Mouse (Mus musculus): ENCODE data around the gene Lamp5. TPM values are rescaled to one million over a fixed set of nuclear protein-coding genes. Genes with fewer than 3 reads are reported as not detected.

Gene Lamp5
- 10 to 100 TPM; 38.8 to 45.3 TPM for total RNA-seq (2021)

DNA sequence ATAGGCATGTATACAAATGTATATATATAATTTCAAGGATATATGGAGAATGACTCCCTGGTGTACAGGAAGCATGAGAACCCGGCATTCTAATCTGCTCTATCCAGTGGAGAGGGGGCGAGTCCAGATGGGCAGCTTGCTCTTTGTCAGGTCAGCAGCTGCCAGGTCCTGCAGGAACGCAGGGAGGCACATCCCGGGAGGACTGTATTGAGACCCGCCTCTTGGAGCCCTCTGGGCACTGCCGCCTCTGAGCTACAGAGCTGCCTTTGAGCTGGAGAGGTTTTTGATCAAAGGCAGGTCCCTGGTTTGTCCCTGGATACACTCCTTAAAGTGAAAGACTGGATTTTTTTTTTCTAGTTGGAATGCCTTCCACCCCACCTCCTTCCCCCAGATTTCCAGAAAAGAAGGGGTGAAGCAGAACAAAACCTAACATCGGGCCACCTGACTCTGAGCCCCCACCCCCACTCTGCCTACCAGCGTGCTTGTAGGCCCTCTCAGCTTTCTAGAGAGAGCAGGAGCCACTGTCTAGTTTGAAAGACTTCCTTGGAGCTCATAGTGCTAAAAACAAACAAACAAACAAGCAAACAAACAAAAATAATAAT is at the start of gene Lamp5:
Lamp5 (plus strand) TSS at position 552 of the 602 bp plus-strand sequence.
- DNase-seq (ENCODE audit: extremely low spot score in 1 of 2, low spot score in 1 of 2) = no peak

GRCm38 (mm10) chr2:136003836-136004235 is 48.2 kb upstream of the Lamp5 start:
- DNase-seq (ENCODE audit: extremely low spot score in 1 of 2, low spot score in 1 of 2) = no peak

- no peak for DNase-seq (ENCODE audit: extremely low spot score in 1 of 2, low spot score in 1 of 2)
Observed at GRCm38 (mm10) chr2:136006280-136006679, 45.8 kb upstream of the Lamp5 start.

DNA sequence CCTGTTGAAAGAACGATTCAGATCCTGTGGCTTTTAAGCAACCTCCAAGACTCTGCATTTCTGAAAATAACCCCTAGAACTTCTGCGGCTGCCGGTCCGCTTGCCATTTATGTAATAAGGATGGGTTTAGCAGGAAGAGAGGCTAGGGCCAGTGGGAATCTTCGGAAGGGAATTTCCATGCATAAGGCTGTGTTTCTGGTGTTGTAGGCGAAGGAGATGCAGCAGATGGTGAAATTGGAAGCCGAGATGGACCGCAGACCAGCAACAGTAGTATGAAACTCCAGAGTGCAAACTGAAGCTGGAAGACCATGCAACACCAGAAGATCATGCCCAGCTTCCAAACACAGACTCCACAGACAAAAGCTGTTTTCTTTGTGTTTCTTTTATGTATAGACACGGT is 39.3 kb upstream of the Lamp5 start:
- no peak for DNase-seq (ENCODE audit: extremely low spot score in 1 of 2, low spot score in 1 of 2)

DNA sequence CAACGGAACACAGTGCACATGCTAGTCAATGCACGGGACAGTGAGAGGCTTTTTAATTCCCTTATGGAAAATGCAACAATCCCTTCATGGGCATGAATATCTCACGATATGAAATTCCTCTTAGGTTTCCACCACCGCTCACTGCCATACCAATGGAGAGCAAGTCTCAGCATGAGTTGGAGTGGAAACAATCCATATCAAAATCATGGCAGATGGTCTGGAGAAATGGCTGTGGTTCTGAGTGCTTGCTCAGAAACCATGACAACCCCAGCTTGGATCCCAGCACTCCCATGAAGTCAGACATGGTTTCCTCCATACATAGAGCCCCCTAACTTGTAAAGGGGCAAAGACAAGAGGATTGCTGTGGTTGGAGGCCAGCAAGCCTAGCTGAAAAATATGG is 3.6 kb upstream of the Lamp5 start:
- DNase-seq (ENCODE audit: extremely low spot score in 1 of 2, low spot score in 1 of 2) = no peak

DNA sequence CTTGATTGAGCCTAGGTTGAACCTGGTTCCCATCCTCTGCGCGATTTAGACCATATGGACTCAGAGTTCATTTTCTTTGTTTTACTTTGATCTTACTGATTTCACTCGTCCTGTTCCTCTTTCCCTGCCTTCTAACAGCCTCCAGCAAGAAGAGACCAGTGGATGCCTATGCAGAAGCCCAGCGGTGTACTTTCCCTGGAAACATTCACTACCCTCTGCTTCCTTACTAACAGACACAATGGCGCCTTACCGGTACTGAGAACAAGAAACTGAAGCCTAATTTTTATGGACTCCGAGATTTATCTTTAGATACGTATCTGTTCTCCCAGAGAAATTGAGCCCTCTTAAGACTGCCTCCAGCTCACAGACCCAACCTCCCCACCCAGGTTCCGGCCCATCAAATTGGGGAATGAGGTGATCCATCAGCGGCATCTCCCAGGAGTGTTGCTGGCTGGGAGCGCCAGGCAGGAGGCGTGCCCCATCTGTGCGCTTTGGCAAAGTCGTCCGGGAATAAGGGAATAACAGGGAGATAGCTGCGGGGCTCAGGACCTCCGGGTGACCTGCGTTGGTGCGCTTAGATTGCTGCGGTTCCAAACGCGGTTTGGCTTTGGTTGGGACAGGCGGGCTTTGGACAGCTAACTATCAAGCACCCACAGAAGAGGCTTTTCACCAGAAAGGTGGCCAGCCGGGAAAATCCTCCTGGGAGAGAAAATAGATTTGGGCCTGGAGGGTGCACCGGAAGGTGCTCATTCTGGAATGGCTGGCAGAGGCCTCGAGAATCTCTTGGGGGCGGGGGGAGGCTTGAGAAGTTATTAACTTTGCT is 1.0 kb upstream of the Lamp5 start:
- DNase-seq (ENCODE audit: extremely low spot score in 1 of 2, low spot score in 1 of 2) = peak; percentile 23 to 55

GRCm38 (mm10) chr2:136057861-136058331 is 5.9 kb downstream of the Lamp5 start:
- peak in 1 of 2 experiments; percentile 33 for DNase-seq (ENCODE audit: extremely low spot score in 1 of 2, low spot score in 1 of 2)

- no peak for DNase-seq (ENCODE audit: extremely low spot score in 1 of 2, low spot score in 1 of 2)
Observed at GRCm38 (mm10) chr2:136058398-136058797, 6.4 kb downstream of the Lamp5 start.

DNA sequence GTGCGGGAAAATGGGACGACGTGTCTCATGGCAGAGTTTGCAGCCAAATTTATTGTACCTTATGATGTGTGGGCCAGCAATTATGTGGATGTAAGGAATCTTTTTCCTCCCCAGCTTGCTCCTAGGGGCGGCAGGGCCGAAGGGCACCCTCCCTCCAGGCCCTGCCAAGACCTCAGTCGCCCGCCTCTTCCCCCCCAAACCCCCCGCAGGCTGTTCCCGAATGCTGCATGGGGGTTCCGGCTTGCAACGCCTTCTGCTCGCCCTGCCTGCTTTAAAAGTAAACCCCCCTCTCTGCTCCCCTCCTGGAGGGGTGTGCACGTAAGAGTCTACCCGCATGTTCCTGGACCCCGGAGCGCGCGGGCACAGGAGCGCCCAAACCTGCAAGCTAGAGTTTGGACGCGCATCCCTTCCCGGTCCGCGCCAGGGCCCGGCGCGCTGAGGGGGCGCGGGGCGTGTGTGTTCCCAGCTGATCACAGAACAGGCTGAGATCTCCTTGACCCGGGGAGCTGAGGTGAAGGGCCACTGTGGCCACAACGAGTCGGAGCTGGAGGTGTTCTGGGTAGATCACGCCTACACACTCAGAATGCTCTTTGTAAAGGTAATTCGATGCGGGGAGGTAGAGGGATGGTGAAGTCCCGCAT is 7.1 kb downstream of the Lamp5 start:
- no peak for DNase-seq (ENCODE audit: extremely low spot score in 1 of 2, low spot score in 1 of 2)

DNA sequence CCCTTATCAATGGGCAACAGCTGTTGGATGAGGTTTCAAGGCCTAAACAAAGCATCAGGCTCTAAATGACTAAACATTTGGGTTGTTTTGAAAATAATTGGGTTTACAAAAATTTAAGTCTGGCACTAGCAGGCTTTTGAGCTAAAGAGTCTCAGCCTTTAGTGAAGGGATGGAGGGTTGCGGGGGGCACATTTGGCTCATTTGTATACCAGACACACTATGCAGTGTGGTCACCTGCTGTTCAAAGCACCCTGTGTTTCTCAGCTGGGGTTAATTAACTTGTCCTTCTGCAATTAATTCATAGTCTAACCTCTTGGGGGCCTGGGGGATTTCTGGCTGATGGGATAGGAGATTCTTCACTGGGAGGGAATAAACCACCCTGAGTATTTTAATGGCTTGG is 12.3 kb downstream of the Lamp5 start:
- no peak for DNase-seq (ENCODE audit: extremely low spot score in 1 of 2, low spot score in 1 of 2)

- no peak for DNase-seq (ENCODE audit: extremely low spot score in 1 of 2, low spot score in 1 of 2)
Observed at GRCm38 (mm10) chr2:136095978-136096377, 43.9 kb downstream of the Lamp5 start.

GRCm38 (mm10) chr2:136097143-136097542 is 45.1 kb downstream of the Lamp5 start:
- DNase-seq (ENCODE audit: extremely low spot score in 1 of 2, low spot score in 1 of 2) = no peak

DNA sequence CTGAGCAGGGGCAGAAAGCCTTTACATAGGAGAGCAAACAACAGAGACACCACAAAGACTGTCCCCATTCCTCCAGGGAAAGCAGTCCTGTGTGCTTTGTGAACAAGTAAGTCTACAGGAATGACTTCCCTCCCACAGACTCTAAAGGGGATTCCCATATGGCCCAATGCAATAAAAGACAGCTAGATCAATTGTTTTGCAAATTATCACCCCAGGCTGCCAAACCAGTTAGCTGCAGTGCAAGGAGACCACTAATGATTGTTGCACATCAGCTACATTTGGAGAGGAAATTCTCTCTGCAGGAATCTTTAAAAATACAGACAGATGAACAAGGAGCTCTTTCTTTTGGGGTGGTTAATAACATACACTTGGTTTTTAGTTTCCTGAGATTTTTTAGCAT is 55.6 kb downstream of the Lamp5 start:
- DNase-seq (ENCODE audit: extremely low spot score in 1 of 2, low spot score in 1 of 2) = no peak

DNA sequence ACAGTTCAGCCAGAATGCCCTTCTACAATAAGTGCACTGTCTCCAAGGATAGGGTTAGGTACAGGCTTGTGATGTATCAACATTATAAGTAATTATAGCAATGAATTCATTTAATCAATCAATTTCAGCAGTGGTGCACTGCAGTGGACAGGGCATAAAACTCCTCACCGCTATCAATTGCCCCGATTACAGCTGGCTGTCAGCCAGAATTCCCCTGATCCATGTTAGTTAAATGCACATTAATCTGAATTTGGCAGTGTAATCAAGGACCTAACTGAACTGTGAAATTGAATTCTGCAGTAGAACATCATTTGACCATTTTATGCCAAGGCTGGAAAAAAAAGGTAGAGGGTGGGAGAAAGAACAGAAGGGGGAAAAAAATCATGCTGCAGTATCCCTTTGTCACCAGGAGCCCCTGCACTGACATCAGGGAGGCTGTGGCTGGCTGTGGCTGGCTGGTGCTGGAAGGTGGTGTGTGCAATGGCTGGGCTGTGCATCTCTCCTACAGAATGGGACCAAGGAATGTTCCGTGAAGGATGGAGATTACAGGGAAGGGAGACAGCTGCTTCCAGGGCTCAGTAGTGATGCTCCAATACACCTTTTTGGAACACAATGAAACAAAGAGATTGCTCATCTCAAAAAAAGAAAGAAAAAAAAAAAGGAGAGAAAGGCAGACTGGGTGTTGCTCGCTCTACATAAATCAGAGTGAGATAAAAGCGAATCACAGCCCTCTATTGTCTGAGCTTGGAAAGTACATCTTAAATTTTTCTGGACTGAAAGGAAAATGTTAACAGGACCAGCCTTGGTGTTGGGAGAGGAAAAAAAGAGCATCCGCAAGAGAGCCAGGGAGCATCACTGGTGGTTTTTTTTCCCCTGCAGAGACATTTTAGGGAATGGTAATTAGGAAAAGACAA is 56.3 kb downstream of the Lamp5 start:
- no peak for DNase-seq (ENCODE audit: extremely low spot score in 1 of 2, low spot score in 1 of 2)

GRCm38 (mm10) chr2:136109038-136109363 is 57.0 kb downstream of the Lamp5 start:
- peak in 1 of 2 experiments; percentile 20 for DNase-seq (ENCODE audit: extremely low spot score in 1 of 2, low spot score in 1 of 2)

- no peak for DNase-seq (ENCODE audit: extremely low spot score in 1 of 2, low spot score in 1 of 2)
Observed at GRCm38 (mm10) chr2:136113374-136113773, 61.3 kb downstream of the Lamp5 start.

GRCm38 (mm10) chr2:136118006-136118405 is 66.0 kb downstream of the Lamp5 start:
- DNase-seq (ENCODE audit: extremely low spot score in 1 of 2, low spot score in 1 of 2) = no peak
